Mouse (Mus musculus) embryo, embryonic 9.5 days (tissue): ENCODE measurements around the gene Olfr648.

Experiments used
- DNase-seq: peaks from one replicate; pipeline ENCODE4 v3.0.0-alpha.2; 2017; ENCODE audit errors: extremely low spot score

Gene Olfr648

GRCm38 (mm10) chr7:104183292-104183691 is at the start of gene Olfr648:
Gene Olfr648, minus strand, starts transcription at chr7:104183392.
- DNase-seq = no peak

GRCm38 (mm10) chr7:104231203-104231602 is 48.0 kb upstream of the Olfr648 start:
- DNase-seq = peak; percentile 22

- DNase-seq = peak; percentile 80
Observed at GRCm38 (mm10) chr7:104218701-104219569, 35.7 kb upstream of the Olfr648 start, which contains the start of gene Trim6. Gene Trim6, plus strand, starts transcription at chr7:104218793.

- no peak for DNase-seq
Observed at GRCm38 (mm10) chr7:104217881-104218280, 34.7 kb upstream of the Olfr648 start.

GRCm38 (mm10) chr7:104216011-104216535 is 32.9 kb upstream of the Olfr648 start:
- no peak for DNase-seq

- no peak for DNase-seq
Observed at GRCm38 (mm10) chr7:104206197-104206596, 23.0 kb upstream of the Olfr648 start.

GRCm38 (mm10) chr7:104199822-104200221 is 16.6 kb upstream of the Olfr648 start:
- DNase-seq = peak; percentile 70

GRCm38 (mm10) chr7:104195885-104196284 is 12.7 kb upstream of the Olfr648 start, which contains the start of gene Olfr649:
Gene Olfr649, minus strand, starts transcription at chr7:104195985.
- no peak for DNase-seq

GRCm38 (mm10) chr7:104191275-104191674 is 8.1 kb upstream of the Olfr648 start:
- no peak for DNase-seq

- no peak for DNase-seq
Observed at GRCm38 (mm10) chr7:104179074-104179473, 4.1 kb downstream of the Olfr648 start.

- DNase-seq = no peak
Observed at GRCm38 (mm10) chr7:104178422-104179054, 4.7 kb downstream of the Olfr648 start.

GRCm38 (mm10) chr7:104175085-104175484 is 8.1 kb downstream of the Olfr648 start:
- no peak for DNase-seq

GRCm38 (mm10) chr7:104169634-104170204 is 13.5 kb downstream of the Olfr648 start:
- DNase-seq = no peak

GRCm38 (mm10) chr7:104167105-104167504 is 16.1 kb downstream of the Olfr648 start:
- DNase-seq = no peak

GRCm38 (mm10) chr7:104150456-104150855 is 32.7 kb downstream of the Olfr648 start, which contains the start of gene Ubqlnl:
Gene Ubqlnl, minus strand, starts transcription at chr7:104150556.
- no peak for DNase-seq

- no peak for DNase-seq
Observed at GRCm38 (mm10) chr7:104143179-104143578, 40.0 kb downstream of the Olfr648 start, which contains the start of gene Ubqln3. Gene Ubqln3, minus strand, starts transcription at chr7:104143279.

GRCm38 (mm10) chr7:104137305-104137704 is 45.9 kb downstream of the Olfr648 start, which contains the start of gene Olfr643:
Gene Olfr643, minus strand, starts transcription at chr7:104137405.
- DNase-seq = no peak

- DNase-seq = no peak
Observed at GRCm38 (mm10) chr7:104129726-104130125, 53.5 kb downstream of the Olfr648 start, which contains the start of gene Ubqln5. Gene Ubqln5, minus strand, starts transcription at chr7:104129826.
